Mouse (Mus musculus): ENCODE data around the gene Rgs9.
"Not testable (repeated sequence)": the region's sequence is repeated elsewhere in the genome, so short reads cannot be mapped to it uniquely, and the experiment has no call there.

Gene Rgs9

DNA sequence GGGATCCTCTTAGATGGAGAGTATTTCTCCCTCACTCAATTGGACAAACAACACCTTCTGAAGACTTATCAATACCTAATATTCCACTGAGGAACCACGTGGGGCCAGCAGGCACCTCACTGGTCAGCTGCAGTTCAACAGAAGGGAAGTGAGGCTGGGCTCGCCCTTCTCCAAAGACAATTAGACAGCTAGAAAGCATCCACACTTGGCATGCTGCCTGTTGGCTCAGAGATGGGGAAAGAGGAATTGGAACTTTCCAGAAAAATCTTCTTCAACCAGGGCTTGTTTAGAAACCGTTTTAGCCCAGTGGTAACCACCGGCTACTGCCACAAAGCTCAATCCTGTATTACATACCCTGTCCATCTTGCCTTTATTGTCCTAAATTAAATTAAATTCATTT, 4.4 kb upstream of the Rgs9 start:
- DNase-seq: peak; percentile 71

DNA sequence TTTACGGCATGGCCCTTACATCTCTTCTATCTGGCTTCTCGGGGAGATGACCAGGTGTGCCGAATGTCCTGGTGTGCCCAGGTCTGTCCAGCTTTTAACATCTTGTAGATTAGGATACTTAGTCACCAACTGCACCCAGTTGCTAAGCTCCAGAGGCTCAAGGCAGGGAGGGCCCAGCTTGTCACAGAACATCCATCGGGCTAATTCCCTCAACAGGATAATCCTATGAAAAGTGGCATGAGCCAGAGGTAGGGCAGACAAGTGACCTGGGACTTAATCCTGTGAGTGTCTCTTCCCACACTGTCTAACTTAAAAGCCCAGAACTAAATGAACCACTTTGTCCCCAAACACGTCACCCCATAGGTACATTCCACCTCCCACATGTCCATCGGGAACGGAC, 898 bp downstream of the Rgs9 start:
- DNase-seq: no peak

DNA sequence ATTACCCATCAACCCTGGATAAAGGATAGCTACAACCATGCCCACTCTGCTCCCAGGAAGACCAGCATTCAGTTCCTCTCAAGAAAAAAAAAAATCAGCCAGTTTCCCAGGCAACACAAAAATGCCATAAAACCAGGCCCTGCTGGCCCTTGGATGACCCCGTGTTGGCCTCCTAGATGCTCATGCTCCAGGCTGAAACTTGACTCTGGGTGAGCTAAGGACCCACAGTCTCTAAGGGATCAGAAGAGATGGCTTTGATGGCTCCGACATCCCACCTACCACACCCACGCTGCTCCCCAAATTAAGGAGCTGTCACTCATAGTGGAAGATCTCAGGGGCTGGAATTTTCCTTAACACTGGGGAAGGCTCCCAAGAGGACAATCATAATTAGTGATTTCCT, 5.9 kb downstream of the Rgs9 start:
- DNase-seq: no peak

- DNase-seq: not testable (repeated sequence)
These were observed 8.6 kb downstream of the Rgs9 start for GRCm38 (mm10) chr11:109289378-109289777.

GRCm38 (mm10) chr11:109284811-109285210, 13.1 kb downstream of the Rgs9 start:
- no peak for DNase-seq

- no peak for DNase-seq
These were observed 19.7 kb downstream of the Rgs9 start for GRCm38 (mm10) chr11:109278186-109278585.

DNA sequence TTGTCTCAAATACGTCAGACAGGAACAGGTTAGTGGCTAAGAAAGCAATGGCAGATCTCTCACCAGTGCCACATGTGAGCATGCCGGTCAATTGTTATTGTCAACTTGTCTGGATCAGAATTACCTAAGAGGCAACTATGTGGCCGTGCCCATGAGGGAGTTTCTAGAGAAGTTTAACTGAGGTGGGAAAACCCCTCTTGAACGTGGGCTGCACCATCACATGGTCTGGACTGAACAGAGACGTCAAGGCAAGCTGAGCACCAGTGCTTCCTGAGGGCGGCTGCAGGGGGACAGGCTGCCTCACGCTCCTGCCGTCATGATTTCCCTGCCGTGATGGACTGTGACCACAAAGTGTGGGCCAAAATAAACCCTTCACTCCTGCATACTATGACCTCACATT, 26.5 kb downstream of the Rgs9 start:
- no peak for DNase-seq

GRCm38 (mm10) chr11:109270366-109270765, 27.6 kb downstream of the Rgs9 start:
- DNase-seq: no peak

- no peak for DNase-seq
These were observed 28.1 kb downstream of the Rgs9 start for GRCm38 (mm10) chr11:109269662-109270341.

DNA sequence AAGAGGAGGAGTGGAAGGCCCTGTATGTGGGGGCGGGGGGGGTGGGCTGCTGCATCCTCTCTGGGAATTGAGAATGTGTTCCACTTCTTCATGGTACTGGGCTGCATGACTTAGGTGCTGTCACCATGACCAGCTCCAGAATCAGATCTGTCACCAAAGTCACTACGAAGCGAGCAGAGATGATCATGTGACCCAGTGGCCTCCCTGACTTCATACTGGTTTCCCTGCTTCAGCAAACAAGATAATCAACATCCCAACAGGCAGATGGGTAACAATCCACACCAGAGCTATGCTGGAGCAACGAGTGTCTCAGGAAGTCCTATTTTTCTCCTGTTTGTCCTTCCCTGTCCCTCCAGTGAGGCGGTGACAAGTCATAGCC, 28.7 kb downstream of the Rgs9 start:
- no peak for DNase-seq

GRCm38 (mm10) chr11:109266161-109266910, 31.6 kb downstream of the Rgs9 start:
- DNase-seq: no peak

GRCm38 (mm10) chr11:109264159-109264768, 33.7 kb downstream of the Rgs9 start:
- DNase-seq: no peak

GRCm38 (mm10) chr11:109260561-109260960, 37.4 kb downstream of the Rgs9 start:
- DNase-seq: no peak

DNA sequence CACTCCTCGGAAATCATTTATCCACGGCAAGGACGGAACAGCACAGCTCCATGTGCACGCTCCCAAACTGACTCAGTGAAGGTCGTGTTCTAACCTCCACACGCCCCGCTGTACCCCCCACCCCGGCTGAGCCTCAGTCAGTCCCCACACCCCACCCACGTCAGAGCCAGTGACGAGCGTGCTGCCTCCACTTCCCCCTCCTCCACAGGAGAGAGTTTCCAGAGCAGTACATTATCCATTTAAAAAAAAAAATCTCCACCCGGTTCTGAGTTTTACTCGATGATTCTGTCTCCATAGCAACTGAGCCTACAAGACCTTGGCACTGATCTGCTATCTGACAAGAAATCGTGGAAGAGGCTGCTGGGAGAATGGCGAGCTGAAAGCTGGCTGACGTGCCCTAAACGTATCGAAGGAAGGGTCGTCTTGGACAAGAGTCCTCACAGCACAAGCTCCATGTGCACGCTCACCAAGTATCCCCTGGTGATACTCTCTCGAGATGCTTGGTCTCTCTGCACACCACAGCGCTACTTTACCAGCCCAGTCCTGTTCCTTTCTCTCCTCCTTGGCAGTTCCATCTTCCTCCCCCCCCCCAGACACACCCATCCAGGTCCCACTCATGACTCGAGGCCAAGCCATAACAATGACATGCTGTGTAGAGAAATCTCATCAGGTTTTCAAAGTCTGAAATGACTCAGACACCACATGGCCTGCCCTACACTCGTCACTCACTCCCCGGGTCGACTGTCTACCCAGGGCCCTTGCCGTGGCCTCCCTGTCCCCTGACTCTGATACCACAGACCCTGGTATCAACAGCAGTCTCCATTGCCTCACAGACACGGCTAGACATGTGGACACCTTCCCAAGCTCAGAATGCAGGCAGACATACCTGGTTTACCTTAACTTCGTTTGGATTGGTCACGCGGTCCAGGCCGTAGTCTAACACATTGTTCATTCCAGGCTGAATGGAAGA, 38.7 kb downstream of the Rgs9 start:
- no peak for DNase-seq

DNA sequence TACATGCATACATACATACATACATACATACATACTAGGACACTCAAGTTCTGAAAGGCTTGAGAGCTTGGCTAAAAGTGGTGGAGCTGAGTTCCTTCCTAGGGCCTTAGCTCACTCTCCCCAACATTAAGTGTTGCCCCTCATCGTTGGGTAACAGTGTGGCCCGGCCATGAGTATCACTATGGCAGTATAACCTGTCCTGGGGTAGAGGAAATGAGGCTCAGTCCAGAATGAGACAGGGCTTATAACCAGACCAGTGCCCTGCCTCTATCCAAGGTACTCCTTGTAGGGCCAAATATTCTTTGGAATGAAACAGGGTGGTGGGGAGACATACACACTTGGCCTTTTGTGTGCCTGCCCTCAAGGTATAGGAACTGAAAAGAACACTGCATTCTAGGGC, 40.1 kb downstream of the Rgs9 start:
- DNase-seq: no peak

GRCm38 (mm10) chr11:109255022-109255421, 42.9 kb downstream of the Rgs9 start:
- DNase-seq: no peak

- DNase-seq: no peak
These were observed 45.4 kb downstream of the Rgs9 start for GRCm38 (mm10) chr11:109252483-109252882.

DNA sequence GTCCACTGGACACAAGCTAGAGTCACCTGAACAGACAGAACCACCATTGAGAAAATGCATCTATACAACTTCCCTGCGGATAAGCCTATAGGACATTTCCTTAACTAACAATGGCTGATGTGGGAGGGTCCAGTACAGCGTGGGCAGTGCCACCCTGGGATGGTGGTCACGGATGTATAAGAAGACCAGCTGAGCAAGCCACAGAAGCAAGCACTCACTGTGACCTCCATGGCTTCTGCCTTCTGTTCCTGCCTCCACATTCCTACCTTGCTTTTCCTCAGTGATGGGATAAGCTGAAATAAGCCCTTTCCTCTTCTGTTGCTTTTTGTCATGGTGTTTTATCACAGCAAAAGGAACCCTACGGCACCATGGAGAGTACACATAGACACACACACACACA, 47.4 kb downstream of the Rgs9 start:
- DNase-seq: no peak

- DNase-seq: no peak
These were observed 51.0 kb downstream of the Rgs9 start for GRCm38 (mm10) chr11:109246920-109247319.

- DNase-seq: peak; percentile 27
These were observed 53.1 kb downstream of the Rgs9 start for GRCm38 (mm10) chr11:109244635-109245360.

- no peak for DNase-seq
These were observed 57.8 kb downstream of the Rgs9 start for GRCm38 (mm10) chr11:109240126-109240525.

- no peak for DNase-seq
These were observed 59.3 kb downstream of the Rgs9 start for GRCm38 (mm10) chr11:109238671-109239070.
